Mouse (Mus musculus): ENCODE results near the gene Ddx42.

DNA sequence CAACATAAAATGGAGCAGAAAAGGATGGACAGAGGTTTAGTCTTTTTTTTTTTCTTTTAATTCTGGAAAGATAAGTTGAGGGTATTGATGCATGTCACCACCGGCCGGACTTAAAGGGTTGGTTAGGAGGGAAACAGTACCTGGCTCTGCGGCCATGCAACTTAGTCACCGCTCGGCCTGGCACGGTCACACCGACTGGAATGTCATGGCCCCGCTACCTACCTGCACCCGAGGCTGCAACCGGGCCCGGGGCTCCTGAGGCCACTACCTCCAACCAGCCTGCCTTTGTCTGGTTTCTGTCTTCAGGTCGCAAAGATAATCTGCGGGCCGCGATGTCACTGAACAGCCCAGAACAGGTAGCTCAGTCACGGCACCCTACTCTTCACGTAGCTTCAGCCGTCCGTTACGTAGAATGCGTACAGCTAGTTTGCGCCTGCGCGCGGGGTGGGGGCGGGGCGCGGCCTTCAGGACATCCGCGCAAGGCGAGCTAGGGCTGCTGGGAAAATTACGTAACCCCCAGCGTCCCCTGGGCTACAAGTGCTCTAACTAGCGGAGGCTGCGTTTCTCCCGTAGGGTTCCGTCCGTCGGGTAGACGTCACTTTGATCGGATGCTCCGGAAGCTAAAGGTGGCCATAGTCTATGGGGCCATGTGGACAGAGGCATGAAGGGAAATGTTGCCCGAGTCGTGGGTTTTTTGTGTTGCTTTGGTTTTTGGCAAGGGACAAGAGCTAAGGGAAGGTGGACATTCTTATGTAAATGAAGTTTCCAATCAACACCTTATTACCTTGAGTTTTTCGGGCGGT is 598 bp upstream of the Ddx42 start, which contains the start of gene Ccdc47:
- TF ChIP-seq CTCF (IDR thresholded peaks at IDR 0.05; ENCODE audit: borderline replicate concordance, insufficient read depth, low read depth, low read length) (no peak), POLR2A (IDR thresholded peaks at IDR 0.05; ENCODE audit: borderline replicate concordance, insufficient read depth, low read length) (peak; percentile 79; the same call in 1 of the 2 replicates)

All from cerebellum, adult 2 months (tissue).